In the genomic region with DNA sequence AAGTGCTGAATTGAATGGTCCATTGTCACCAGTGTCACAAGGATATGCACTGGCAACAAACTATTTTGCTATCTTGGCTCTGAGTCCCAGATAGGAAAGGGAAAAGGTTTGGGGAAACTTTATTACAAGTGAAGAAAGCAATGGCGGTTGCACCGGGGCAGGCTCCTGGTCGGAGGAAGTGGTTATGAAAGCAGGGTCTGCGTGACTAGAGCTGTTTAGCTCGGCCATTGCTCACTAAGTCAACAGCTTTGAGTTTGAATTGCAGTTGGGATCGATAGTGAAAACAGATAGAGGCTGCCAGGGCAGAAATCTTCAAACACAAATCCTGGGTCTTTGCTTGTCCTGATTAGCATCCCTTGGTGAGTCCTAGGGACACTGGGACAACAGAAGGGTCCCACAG, we compare ENCODE assay signal across 20 mouse cellular contexts. TPM values are rescaled to one million over a fixed set of nuclear protein-coding genes. Genes with fewer than 3 reads are reported as not detected.
DNase-seq lines count a peak whose midpoint lies in the region; ATAC-seq and TF ChIP-seq lines count a peak whose summit lies in the region.
"Had no signal": no experiment of that assay in that cellular context is flagged by ENCODE, and none has a peak within 500 bp of the region (broad histone marks: within the 10 kb centered on the region; RNA-seq: fewer than 3 reads in every experiment).

No protein-coding gene starts in this region.

- ATAC-seq in heart, embryonic 11.5 days (replicated peaks; ENCODE audit: insufficient number of reproducible peaks, low FRiP score, low TSS enrichment): no peak
- ATAC-seq in hindbrain, postnatal 0 days: no peak
- ATAC-seq: forebrain, embryonic 13.5 days had no signal

- no peak overlapping the region for H3K4me2 ChIP-seq in heart, embryonic 11.5 days
- H3K4me2 ChIP-seq in hindbrain, postnatal 0 days (ENCODE audit: low read depth, low read length): no peak overlapping the region
- H3K4me2 ChIP-seq: embryonic facial prominence, embryonic 12.5 days; forebrain, embryonic 13.5 days; lung, embryonic 14.5 days had no signal

- H3K36me3 ChIP-seq in heart, embryonic 11.5 days (ENCODE audit: control insufficient read depth, insufficient read depth, low read length): peaks cover 62% of the 10 kb centered on the region
- H3K36me3 ChIP-seq in hindbrain, postnatal 0 days (ENCODE audit: insufficient read depth, low read length): peaks cover 78% of the 10 kb centered on the region

- peak overlapping the region; percentile 50; the same call in 1 of the 2 replicates for H3K27ac ChIP-seq in heart, embryonic 11.5 days (ENCODE audit: low read depth, low read length)
- H3K27ac ChIP-seq in layer of hippocampus, adult 2 months: peak overlapping the region; percentile 86
- no peak overlapping the region for H3K27ac ChIP-seq in hindbrain, postnatal 0 days
- H3K27ac ChIP-seq: embryonic facial prominence, embryonic 12.5 days; forebrain, embryonic 13.5 days; midbrain, embryonic 10.5 days; stomach, postnatal 0 days had no signal

- TF ChIP-seq CTCF in layer of hippocampus, adult 2 months (conservative IDR thresholded peaks at IDR 0.05): no peak
- TF ChIP-seq CTCF in hindbrain, postnatal 0 days (IDR thresholded peaks at IDR 0.05; ENCODE audit: low read depth): no peak

- no peak for DNase-seq in heart, postnatal 36 days
- no peak for DNase-seq in layer of hippocampus, adult 2 months (ENCODE audit: low spot score in 2 of 2)
- no peak for DNase-seq in layer of hippocampus, adult 8-10 months (ENCODE audit: low spot score in 2 of 2)
- peak; percentile 7 for DNase-seq in R1 (ENCODE audit: low read depth, low spot score)
- DNase-seq in yolk sac, embryonic 10.5 days (ENCODE audit: low spot score): peak; percentile 46
- DNase-seq in hindbrain, postnatal 0 days (ENCODE audit: low spot score): no peak
- DNase-seq: cerebellum, adult 9-11 months; gastrocnemius, postnatal 36 days; kidney, adult 18-20 months; kidney, postnatal 10 days; liver; lung, embryonic 14.5 days; lung, postnatal 36 days had no signal

- H3K4me3 ChIP-seq in heart, embryonic 11.5 days (ENCODE audit: low read depth, low read length): no peak overlapping the region
- H3K4me3 ChIP-seq in layer of hippocampus, adult 2 months: no peak overlapping the region
- no peak overlapping the region for H3K4me3 ChIP-seq in hindbrain, postnatal 0 days (ENCODE audit: low read length)
- H3K4me3 ChIP-seq: embryonic facial prominence, embryonic 12.5 days; erythroblast, embryonic 14.5 days; forebrain, embryonic 13.5 days; midbrain, embryonic 10.5 days had no signal

- intact Hi-C loops in heart, postnatal 36 days (cut with DNase I): no loop called here

- no peaks in the 10 kb centered on the region for H3K9me3 ChIP-seq in heart, embryonic 11.5 days (replicated peaks; ENCODE audit: control insufficient read depth, low read length)
- H3K9me3 ChIP-seq in hindbrain, postnatal 0 days (ENCODE audit: low read length): no peaks in the 10 kb centered on the region
- H3K9me3 ChIP-seq: embryonic facial prominence, embryonic 12.5 days; forebrain, embryonic 13.5 days; midbrain, embryonic 10.5 days had no signal

- 85% methylated on average over 6 of the region's 6 CpGs for WGBS in heart, embryonic 11.5 days (ENCODE audit: insufficient replicate concordance)
- 83% methylated on average over 6 of the region's 6 CpGs for WGBS in hindbrain, postnatal 0 days

- no peak overlapping the region for H3K9ac ChIP-seq in heart, embryonic 11.5 days (ENCODE audit: low read depth, low read length)
- H3K9ac ChIP-seq in hindbrain, postnatal 0 days (replicated peaks; ENCODE audit: low read length): no peak overlapping the region
- H3K9ac ChIP-seq: embryonic facial prominence, embryonic 12.5 days; forebrain, embryonic 13.5 days; lung, embryonic 14.5 days had no signal

- peaks cover 27% of the 10 kb centered on the region for H3K4me1 ChIP-seq in heart, embryonic 11.5 days (ENCODE audit: control insufficient read depth, insufficient read depth, low read length)
- H3K4me1 ChIP-seq in hindbrain, postnatal 0 days (ENCODE audit: insufficient read depth, low read length): no peaks in the 10 kb centered on the region
- H3K4me1 ChIP-seq: embryonic facial prominence, embryonic 12.5 days had no signal

- no peaks in the 10 kb centered on the region for H3K27me3 ChIP-seq in heart, embryonic 11.5 days (ENCODE audit: control insufficient read depth, insufficient read depth, low read length)
- no peaks in the 10 kb centered on the region for H3K27me3 ChIP-seq in hindbrain, postnatal 0 days (ENCODE audit: insufficient read depth, low read length)
- H3K27me3 ChIP-seq: CH12.LX; embryonic facial prominence, embryonic 12.5 days; forebrain, embryonic 13.5 days had no signal

RNA-seq across cellular contexts. Expression of a gene that starts 11.7 kb away (rescaled TPM):
- polyA plus RNA-seq in heart, embryonic 11.5 days (2014; fragmentation: Nextera tagmentation; extraction: Ambion mirVana): 1,555 and 1,889 TPM in 2 replicates
- 1,000 to 10,000 TPM; 1,087 to 1,168 TPM for total RNA-seq in heart, postnatal 36 days (2021)
- total RNA-seq in layer of hippocampus, adult 2 months (2021): 1,000 to 10,000 TPM; 1,301 to 1,421 TPM
- 1,000 to 10,000 TPM; 1,385 to 1,484 (median 1,437) TPM for total RNA-seq in layer of hippocampus, adult 8-10 months (2022)
- total RNA-seq in hindbrain, postnatal 0 days (2014; rRNA removed): 945 and 948 TPM in 2 replicates
- polyA plus RNA-seq in hindbrain, postnatal 0 days (2015; fragmentation: Nextera tagmentation; extraction: Ambion mirVana): 864 and 883 TPM in 2 replicates

RNA-seq across cellular contexts. Expression of a gene that starts 12.0 kb away (rescaled TPM):
- 0.14 and 0.31 TPM in 2 replicates for polyA plus RNA-seq in heart, embryonic 11.5 days (2014; fragmentation: Nextera tagmentation; extraction: Ambion mirVana)
- total RNA-seq in heart, postnatal 36 days (2021): not detected
- 1 to 10 TPM; 5.7 to 7.5 TPM for total RNA-seq in layer of hippocampus, adult 2 months (2021)
- total RNA-seq in layer of hippocampus, adult 8-10 months (2022): 1 to 10 TPM; 6.5 to 9.7 (median 7.3) TPM
- total RNA-seq in hindbrain, postnatal 0 days (2014; rRNA removed): 5.0 and 11.2 TPM in 2 replicates
- polyA plus RNA-seq in hindbrain, postnatal 0 days (2015; fragmentation: Nextera tagmentation; extraction: Ambion mirVana): 2.9 and 4.0 TPM in 2 replicates
- total RNA-seq: CH12.LX had no signal
- polyA plus RNA-seq: erythroblast, embryonic 14.5 days had no signal

RNA-seq across cellular contexts. Expression of a gene that starts 50.8 kb away (rescaled TPM):
- 19.2 and 21.7 TPM in 2 replicates for polyA plus RNA-seq in heart, embryonic 11.5 days (2014; fragmentation: Nextera tagmentation; extraction: Ambion mirVana)
- 10 to 100 TPM; 16.8 to 21.9 TPM for total RNA-seq in heart, postnatal 36 days (2021)
- 100 to 1,000 TPM; 129 to 132 TPM for total RNA-seq in layer of hippocampus, adult 2 months (2021)
- total RNA-seq in layer of hippocampus, adult 8-10 months (2022): 100 to 1,000 TPM; 118 to 145 (median 127) TPM
- 123 and 129 TPM in 2 replicates for total RNA-seq in hindbrain, postnatal 0 days (2014; rRNA removed)
- 136 and 156 TPM in 2 replicates for polyA plus RNA-seq in hindbrain, postnatal 0 days (2015; fragmentation: Nextera tagmentation; extraction: Ambion mirVana)

Comparison
In these comparisons a context has a peak if more than half of its experiments do, and no peak if none do; other contexts are left out.
1. DNase-seq: peak in R1 (single experiment) and yolk sac, embryonic 10.5 days (single experiment); none in heart, postnatal 36 days (0 of 2), layer of hippocampus, adult 2 months (0 of 2), layer of hippocampus, adult 8-10 months (0 of 2) and hindbrain, postnatal 0 days (single experiment).